Mouse (Mus musculus) megakaryocyte-erythroid progenitor cell, adult 5-6 weeks (primary cell): ENCODE data around the gene Fscn2. TPM values are rescaled to one million over a fixed set of nuclear protein-coding genes. Genes with fewer than 3 reads are reported as not detected.
"Not testable (repeated sequence)": the region's sequence is repeated elsewhere in the genome, so short reads cannot be mapped to it uniquely, and the experiment has no call there.

Source experiments
- ATAC-seq: replicated peaks from 2 replicates; pipeline ENCODE4 v1.8.0; 2016; ENCODE audit warnings: mild to moderate bottlenecking, inconsistent platforms; ENCODE audit not compliant: severe bottlenecking, poor library complexity, low FRiP score, low TSS enrichment
- total RNA-seq, 2 experiments: library from RNA; stranded (forward) in 1 of 2; stranded (reverse) in 1 of 2; fragments of 200-1000, 215-1000 nt in 1 of 2; fragments of >200 nt in 1 of 2; fragmentation: Nextera tagmentation in 1 of 2; gene quantifications; 2 replicates each; pipeline ENCODE4 v1.2.3; 2014 to 2017

Fscn2 gene
- total RNA-seq, 2 experiments from 2014 or later = not detected

GRCm38 (mm10) chr11:120344310-120344920, 16.9 kb upstream of the Fscn2 start:
- no peak for ATAC-seq

- ATAC-seq = no peak
These were observed 16.2 kb upstream of the Fscn2 start for GRCm38 (mm10) chr11:120345067-120345681.

- ATAC-seq = not testable (repeated sequence)
These were observed 14.8 kb upstream of the Fscn2 start for GRCm38 (mm10) chr11:120346383-120347034.

GRCm38 (mm10) chr11:120347301-120347700, 14.0 kb upstream of the Fscn2 start:
- no peak for ATAC-seq

- peak; percentile 19; the same call in 1 of the 2 replicates for ATAC-seq
These were observed 13.3 kb upstream of the Fscn2 start, which contains the start of gene Actg1 for GRCm38 (mm10) chr11:120347791-120348683. Gene Actg1, minus strand, starts transcription at chr11:120348542.

GRCm38 (mm10) chr11:120348684-120349370, 12.5 kb upstream of the Fscn2 start:
- ATAC-seq = no peak

- no peak for ATAC-seq
These were observed 11.9 kb upstream of the Fscn2 start for GRCm38 (mm10) chr11:120349371-120349985.

- peak; percentile 46 for ATAC-seq
These were observed 11.2 kb upstream of the Fscn2 start for GRCm38 (mm10) chr11:120349986-120350702.

- ATAC-seq = no peak
These were observed 10.6 kb upstream of the Fscn2 start for GRCm38 (mm10) chr11:120350711-120351110.

- no peak for ATAC-seq
These were observed 9.9 kb upstream of the Fscn2 start for GRCm38 (mm10) chr11:120351250-120352092.

- ATAC-seq = not testable (repeated sequence)
These were observed 9.3 kb upstream of the Fscn2 start for GRCm38 (mm10) chr11:120352093-120352350.

GRCm38 (mm10) chr11:120352571-120353290, 8.6 kb upstream of the Fscn2 start:
- no peak for ATAC-seq

GRCm38 (mm10) chr11:120353500-120354303, 7.6 kb upstream of the Fscn2 start:
- ATAC-seq = peak; percentile 78

- ATAC-seq = no peak
These were observed 6.7 kb upstream of the Fscn2 start for GRCm38 (mm10) chr11:120354304-120355276.
